Mouse (Mus musculus) kidney, postnatal 36 days (tissue): ENCODE results near the gene Slc9a3.
A peak's percentile ranks its signal among the peaks of the same experiment; 100 is the strongest.

Source experiments
- DNase-seq, 2 experiments: peaks; one replicate each; pipeline ENCODE4 v3.0.0; 2021 to 2022; ENCODE audit warnings: mixed read lengths in 2 of 2

Slc9a3 gene

GRCm38 (mm10) chr13:74145983-74146622 lies 24.8 kb downstream of the Slc9a3 start:
- no peak for DNase-seq

GRCm38 (mm10) chr13:74147327-74147726 lies 26.1 kb downstream of the Slc9a3 start:
- DNase-seq, result no peak

- DNase-seq, result peak in 1 of 2 experiments; percentile 49
Observed at GRCm38 (mm10) chr13:74166348-74167056, 45.2 kb downstream of the Slc9a3 start.

GRCm38 (mm10) chr13:74167057-74167413 lies 45.8 kb downstream of the Slc9a3 start:
- DNase-seq, result no peak

GRCm38 (mm10) chr13:74167492-74167891 lies 46.2 kb downstream of the Slc9a3 start:
- no peak for DNase-seq

GRCm38 (mm10) chr13:74169446-74170164 lies 48.3 kb downstream of the Slc9a3 start:
- no peak for DNase-seq

GRCm38 (mm10) chr13:74172036-74172435 lies 50.8 kb downstream of the Slc9a3 start:
- no peak for DNase-seq

- no peak for DNase-seq
Observed at GRCm38 (mm10) chr13:74183011-74183695, 61.9 kb downstream of the Slc9a3 start.

GRCm38 (mm10) chr13:74192613-74193012 lies 71.4 kb downstream of the Slc9a3 start:
- peak; percentile 11 to 28 for DNase-seq

GRCm38 (mm10) chr13:74196451-74196850 lies 75.2 kb downstream of the Slc9a3 start:
- no peak for DNase-seq

GRCm38 (mm10) chr13:74208317-74208985 lies 87.2 kb downstream of the Slc9a3 start, which contains the start of gene Exoc3:
Exoc3 (minus strand) TSS chr13:74208732.
- DNase-seq, result peak; percentile 92 to 96

GRCm38 (mm10) chr13:74208986-74209345 lies 87.7 kb downstream of the Slc9a3 start:
- peak; percentile 11 to 52 for DNase-seq

GRCm38 (mm10) chr13:74218441-74218840 lies 97.2 kb downstream of the Slc9a3 start:
- DNase-seq, result no peak
